In the genomic region with DNA sequence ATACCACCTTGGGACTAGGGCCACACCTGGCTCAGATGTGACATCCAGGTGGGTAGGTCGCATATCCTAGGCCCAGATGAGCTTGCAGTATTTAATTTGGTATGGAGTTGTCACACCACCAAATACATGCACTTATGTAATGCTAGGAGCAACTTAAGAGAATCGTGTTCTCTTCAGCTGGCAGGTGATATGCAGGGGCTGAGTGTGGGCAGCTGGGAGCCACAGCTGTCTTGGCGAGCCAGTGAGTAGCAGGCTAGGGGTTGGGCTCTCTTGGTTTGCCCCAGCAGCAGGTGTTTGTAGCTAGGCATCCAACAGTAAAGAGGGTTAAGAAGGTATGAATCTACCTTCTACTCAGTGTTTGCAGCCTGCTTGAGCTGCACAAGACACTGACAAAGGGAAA, we compare ENCODE assay signal across 16 mouse cellular contexts. TPM values are rescaled to one million over a fixed set of nuclear protein-coding genes. Genes with fewer than 3 reads are reported as not detected.
DNase-seq lines count a peak whose midpoint lies in the region; ATAC-seq and TF ChIP-seq lines count a peak whose summit lies in the region.
"Had no signal": no experiment of that assay in that cellular context is flagged by ENCODE, and none has a peak within 500 bp of the region (broad histone marks: within the 10 kb centered on the region; RNA-seq: fewer than 3 reads in every experiment).

No protein-coding gene starts in this region.

- 65% methylated on average over 3 of the region's 3 CpGs for WGBS in heart, adult 2 months
- 49% methylated on average over 3 of the region's 3 CpGs for WGBS in heart, postnatal 0 days
- 72% methylated on average over 3 of the region's 3 CpGs for WGBS in midbrain, embryonic 13.5 days

- H3K9me3 ChIP-seq in heart, postnatal 0 days (replicated peaks; ENCODE audit: control insufficient read depth, low read length), result no peaks in the 10 kb centered on the region
- no peaks in the 10 kb centered on the region for H3K9me3 ChIP-seq in midbrain, embryonic 13.5 days
- H3K9me3 ChIP-seq: forebrain, embryonic 10.5 days; limb, embryonic 13.5 days had no signal

- no peak overlapping the region for H3K9ac ChIP-seq in heart, adult 2 months (ENCODE audit: low read depth, low read length)
- H3K9ac ChIP-seq in heart, postnatal 0 days (replicated peaks; ENCODE audit: low read depth, low read length), result no peak overlapping the region
- no peak overlapping the region for H3K9ac ChIP-seq in midbrain, embryonic 13.5 days (replicated peaks)
- H3K9ac ChIP-seq: limb, embryonic 13.5 days had no signal

- H3K27me3 ChIP-seq in heart, adult 2 months (ENCODE audit: control insufficient read depth, insufficient read depth, low read length), result no peaks in the 10 kb centered on the region
- H3K27me3 ChIP-seq in heart, postnatal 0 days (ENCODE audit: control insufficient read depth, insufficient read depth, low read length), result no peaks in the 10 kb centered on the region
- H3K27me3 ChIP-seq in midbrain, embryonic 13.5 days, result no peaks in the 10 kb centered on the region

- H3K27ac ChIP-seq in heart, adult 2 months, result peak overlapping the region; percentile 5; the same call in 1 of the 2 replicates
- peak overlapping the region; percentile 24; the same call in 1 of the 2 replicates for H3K27ac ChIP-seq in left cerebral cortex, adult 2 months
- H3K27ac ChIP-seq in heart, postnatal 0 days (ENCODE audit: low read depth), result peak overlapping the region; percentile 90
- H3K27ac ChIP-seq in midbrain, embryonic 13.5 days, result no peak overlapping the region
- H3K27ac ChIP-seq: forebrain, embryonic 10.5 days; limb, embryonic 13.5 days had no signal

- H3K4me2 ChIP-seq in heart, postnatal 0 days (ENCODE audit: low read depth, low read length), result no peak overlapping the region
- H3K4me2 ChIP-seq in midbrain, embryonic 13.5 days (replicated peaks), result no peak overlapping the region
- H3K4me2 ChIP-seq: limb, embryonic 13.5 days; midbrain, embryonic 11.5 days had no signal

- no peak overlapping the region for H3K4me3 ChIP-seq in heart, adult 2 months
- H3K4me3 ChIP-seq in left cerebral cortex, adult 2 months, result no peak overlapping the region
- no peak overlapping the region for H3K4me3 ChIP-seq in heart, postnatal 0 days (ENCODE audit: low read depth, low read length)
- no peak overlapping the region for H3K4me3 ChIP-seq in midbrain, embryonic 13.5 days (replicated peaks)
- H3K4me3 ChIP-seq: forebrain, embryonic 10.5 days; limb, embryonic 13.5 days had no signal

- H3K4me1 ChIP-seq in heart, adult 2 months (ENCODE audit: control insufficient read depth, insufficient read depth, low read length), result peaks cover 40% of the 10 kb centered on the region
- peaks cover 96% of the 10 kb centered on the region for H3K4me1 ChIP-seq in heart, postnatal 0 days (ENCODE audit: control insufficient read depth, insufficient read depth)
- peaks cover 25% of the 10 kb centered on the region for H3K4me1 ChIP-seq in midbrain, embryonic 13.5 days (replicated peaks)

- no peak for TF ChIP-seq EP300 in heart, adult 2 months (IDR thresholded peaks at IDR 0.05; ENCODE audit: insufficient read depth, low read depth, low read length)
- TF ChIP-seq EP300 in heart, postnatal 0 days (IDR thresholded peaks at IDR 0.05; ENCODE audit: low read depth), result no peak

- intact Hi-C loops in heart, adult 2 months (cut with DNase I), result loop anchor here (5.0 kb wide), 1 partner anchor 37 kb away; no protein-coding TSS in a partner anchor
- intact Hi-C loops in left cerebral cortex, adult 2 months (cut with DNase I), result no loop called here
- intact Hi-C loops in left cerebral cortex, postnatal 10 days (cut with DNase I), result no loop called here

- no peaks in the 10 kb centered on the region for H3K79me2 ChIP-seq in heart, adult 2 months (replicated peaks; ENCODE audit: control insufficient read depth, insufficient read depth, low read length)

- DNase-seq in heart, adult 2 months, result no peak
- DNase-seq in heart, adult 8-10 months (ENCODE audit: low spot score), result no peak
- DNase-seq in left cerebral cortex, adult 2 months (ENCODE audit: extremely low spot score in 1 of 2, low spot score in 2 of 2), result no peak
- DNase-seq in left cerebral cortex, postnatal 10 days (ENCODE audit: extremely low spot score in 1 of 2, low spot score in 2 of 2), result no peak
- DNase-seq in heart, postnatal 0 days (ENCODE audit: low spot score), result no peak
- DNase-seq in skeletal muscle tissue, adult 2 months (ENCODE audit: low read depth, low spot score), result peak; percentile 65
- DNase-seq: adrenal gland, postnatal 14 days; B cell, adult 2 months; cerebellum, postnatal 10 days; kidney, postnatal 36 days; layer of hippocampus, postnatal 36 days; lung, adult 2 months had no signal

- peaks cover 32% of the 10 kb centered on the region for H3K36me3 ChIP-seq in heart, adult 2 months (ENCODE audit: control insufficient read depth, insufficient read depth, low read length)
- H3K36me3 ChIP-seq in heart, postnatal 0 days (replicated peaks; ENCODE audit: control insufficient read depth, insufficient read depth, low read length), result peaks cover 30% of the 10 kb centered on the region; the same call in 1 of the 2 replicates
- no peaks in the 10 kb centered on the region for H3K36me3 ChIP-seq in midbrain, embryonic 13.5 days
- H3K36me3 ChIP-seq: forebrain, embryonic 10.5 days; limb, embryonic 13.5 days had no signal

- no peak for TF ChIP-seq CTCF in heart, adult 2 months (IDR thresholded peaks at IDR 0.05)
- no peak for TF ChIP-seq CTCF in left cerebral cortex, adult 2 months (IDR thresholded peaks at IDR 0.05)
- no peak for TF ChIP-seq CTCF in heart, postnatal 0 days (IDR thresholded peaks at IDR 0.05; ENCODE audit: low read depth)

- no peak for ATAC-seq in heart, postnatal 0 days (ENCODE audit: insufficient read depth, low read depth)
- no peak for ATAC-seq in midbrain, embryonic 13.5 days

- TF ChIP-seq POLR2A in heart, adult 2 months (IDR thresholded peaks at IDR 0.05; ENCODE audit: insufficient read depth, low read depth, low read length), result no peak

RNA-seq across cellular contexts. Expression of a gene that starts 49.4 kb away (rescaled TPM):
- total RNA-seq in heart, adult 2 months (2021), result 10 to 100 TPM; 87.7 to 89.1 TPM
- polyA plus RNA-seq in heart, adult 2 months (2012; rRNA removed), result 44.8 and 53.7 TPM in 2 replicates
- 100 to 1,000 TPM in 1 of 4 experiments, 10 to 100 TPM in 3; 82.0 to 100 (median 95.6) TPM for total RNA-seq in heart, adult 8-10 months (2022)
- total RNA-seq in left cerebral cortex, adult 2 months (2021), result 100 to 1,000 TPM; 652 to 703 TPM
- total RNA-seq in left cerebral cortex, postnatal 10 days (2021), result 100 to 1,000 TPM; 300 to 329 TPM
- total RNA-seq in heart, postnatal 0 days (2014; rRNA removed; ENCODE audit: low replicate concordance), result 136 and 169 TPM in 2 replicates
- polyA plus RNA-seq in heart, postnatal 0 days (2015; fragmentation: Nextera tagmentation; extraction: Ambion mirVana), result 59.9 and 78.1 TPM in 2 replicates
- 1.5 TPM in 2 replicates for polyA plus RNA-seq in midbrain, embryonic 13.5 days (2015; fragmentation: Nextera tagmentation; extraction: Ambion mirVana)
